Mouse (Mus musculus): ENCODE measurements around the gene Krt33a.

Krt33a gene

GRCm38 (mm10) chr11:100016112-100016511 lies at the start of gene Krt33a:
TSS of gene Krt33a (minus strand) at chr11:100016212.
- no peak for DNase-seq (ENCODE audit: low spot score)

GRCm38 (mm10) chr11:100058875-100059274 lies 42.9 kb upstream of the Krt33a start:
- peak; percentile 23 for DNase-seq (ENCODE audit: low spot score)

GRCm38 (mm10) chr11:100055686-100056655 lies 40.0 kb upstream of the Krt33a start:
- no peak for DNase-seq (ENCODE audit: low spot score)

- no peak for DNase-seq (ENCODE audit: low spot score)
These were observed 34.4 kb upstream of the Krt33a start, which contains the start of gene Krt31 for GRCm38 (mm10) chr11:100050451-100050850. TSS of gene Krt31 (minus strand) at chr11:100050551.

- no peak for DNase-seq (ENCODE audit: low spot score)
These were observed 31.2 kb upstream of the Krt33a start for GRCm38 (mm10) chr11:100047193-100047592.

GRCm38 (mm10) chr11:100046303-100046866 lies 30.4 kb upstream of the Krt33a start:
- no peak for DNase-seq (ENCODE audit: low spot score)

- DNase-seq (ENCODE audit: low spot score), result no peak
These were observed 25.4 kb upstream of the Krt33a start, which contains the start of gene Krt34 for GRCm38 (mm10) chr11:100041454-100041853. TSS of gene Krt34 (minus strand) at chr11:100041554.

GRCm38 (mm10) chr11:100029768-100030167 lies 13.8 kb upstream of the Krt33a start, which contains the start of gene Krt33b:
TSS of gene Krt33b (minus strand) at chr11:100029868.
- no peak for DNase-seq (ENCODE audit: low spot score)

GRCm38 (mm10) chr11:100021438-100021837 lies 5.4 kb upstream of the Krt33a start:
- no peak for DNase-seq (ENCODE audit: low spot score)

GRCm38 (mm10) chr11:100019466-100019865 lies 3.5 kb upstream of the Krt33a start:
- no peak for DNase-seq (ENCODE audit: low spot score)

GRCm38 (mm10) chr11:100013691-100014171 lies 2.3 kb downstream of the Krt33a start:
- no peak for DNase-seq (ENCODE audit: low spot score)

- DNase-seq (ENCODE audit: low spot score), result no peak
These were observed 5.3 kb downstream of the Krt33a start for GRCm38 (mm10) chr11:100010682-100011081.

- no peak for DNase-seq (ENCODE audit: low spot score)
These were observed 7.7 kb downstream of the Krt33a start for GRCm38 (mm10) chr11:100008336-100008735.

GRCm38 (mm10) chr11:100006624-100007023 lies 9.4 kb downstream of the Krt33a start:
- peak; percentile 47 for DNase-seq (ENCODE audit: low spot score)

- DNase-seq (ENCODE audit: low spot score), result no peak
These were observed 10.1 kb downstream of the Krt33a start for GRCm38 (mm10) chr11:100005905-100006304.

- peak; percentile 78 for DNase-seq (ENCODE audit: low spot score)
These were observed 11.2 kb downstream of the Krt33a start for GRCm38 (mm10) chr11:100004846-100005245.

GRCm38 (mm10) chr11:99999091-99999490 lies 16.9 kb downstream of the Krt33a start:
- DNase-seq (ENCODE audit: low spot score), result no peak

GRCm38 (mm10) chr11:99994384-99994661 lies 21.7 kb downstream of the Krt33a start:
- no peak for DNase-seq (ENCODE audit: low spot score)

- no peak for DNase-seq (ENCODE audit: low spot score)
These were observed 22.2 kb downstream of the Krt33a start, which contains the start of gene Krtap17-1 for GRCm38 (mm10) chr11:99993620-99994383. TSS of gene Krtap17-1 (minus strand) at chr11:99993994.

- no peak for DNase-seq (ENCODE audit: low spot score)
These were observed 25.4 kb downstream of the Krt33a start for GRCm38 (mm10) chr11:99990571-99990970.

GRCm38 (mm10) chr11:99989881-99990405 lies 26.1 kb downstream of the Krt33a start:
- DNase-seq (ENCODE audit: low spot score), result no peak

- DNase-seq (ENCODE audit: low spot score), result no peak
These were observed 27.5 kb downstream of the Krt33a start for GRCm38 (mm10) chr11:99988530-99988929.
